Mouse (Mus musculus) kidney, adult 2 months (tissue): Measurements from ENCODE around the gene Pgk1.

Experiments
- CTCF ChIP-seq: fragments of 200-500 bp; conservative IDR thresholded peaks from 2 replicates; pipeline ENCODE4 v1.5.1; 2011; ENCODE audit warnings: low read depth, mild to moderate bottlenecking, control low read depth, low read length, moderate library complexity, mixed read lengths; ENCODE audit not compliant: insufficient read depth, insufficient read length
- POLR2A ChIP-seq: fragments of 200-500 bp; IDR thresholded peaks from one replicate; pipeline ENCODE4 v1.6.1; 2011; ENCODE audit warnings: low read depth, low read length, control low read depth

- TF ChIP-seq POLR2A (no peak), CTCF (no peak)
Measured at GRCm38 (mm10) chrX:106148185-106148584, 38.7 kb upstream of the Pgk1 start.
